Mouse (Mus musculus) urinary bladder, postnatal 14 days (tissue): ENCODE measurements around the gene Msrb3.

Experiments used
- DNase-seq: peaks from one replicate; pipeline ENCODE4 v3.0.0; 2021; ENCODE audit warnings: low spot score

Gene Msrb3

GRCm38 (mm10) chr10:120898357-120898756 lies 544 bp downstream of the Msrb3 start:
- DNase-seq: no peak

DNA sequence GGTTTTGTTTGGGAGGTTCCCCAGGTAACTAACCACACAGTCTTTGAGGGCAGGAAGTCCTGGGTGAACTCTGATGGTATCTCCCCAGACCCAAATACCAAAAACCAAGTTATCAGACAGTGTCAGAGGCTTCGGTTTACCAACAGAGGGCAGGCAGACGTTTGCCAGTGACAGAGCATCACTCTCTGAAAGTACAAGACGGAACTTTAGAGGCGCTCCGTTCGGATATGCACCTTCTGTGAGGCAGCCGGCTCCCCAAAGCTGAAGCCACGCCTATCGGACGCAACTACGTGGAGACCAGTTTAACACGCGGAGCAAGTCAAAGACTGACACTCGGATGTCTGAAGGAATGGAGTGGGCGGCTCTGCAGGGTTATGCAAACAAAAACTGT lies 3.0 kb downstream of the Msrb3 start:
- DNase-seq: no peak

DNA sequence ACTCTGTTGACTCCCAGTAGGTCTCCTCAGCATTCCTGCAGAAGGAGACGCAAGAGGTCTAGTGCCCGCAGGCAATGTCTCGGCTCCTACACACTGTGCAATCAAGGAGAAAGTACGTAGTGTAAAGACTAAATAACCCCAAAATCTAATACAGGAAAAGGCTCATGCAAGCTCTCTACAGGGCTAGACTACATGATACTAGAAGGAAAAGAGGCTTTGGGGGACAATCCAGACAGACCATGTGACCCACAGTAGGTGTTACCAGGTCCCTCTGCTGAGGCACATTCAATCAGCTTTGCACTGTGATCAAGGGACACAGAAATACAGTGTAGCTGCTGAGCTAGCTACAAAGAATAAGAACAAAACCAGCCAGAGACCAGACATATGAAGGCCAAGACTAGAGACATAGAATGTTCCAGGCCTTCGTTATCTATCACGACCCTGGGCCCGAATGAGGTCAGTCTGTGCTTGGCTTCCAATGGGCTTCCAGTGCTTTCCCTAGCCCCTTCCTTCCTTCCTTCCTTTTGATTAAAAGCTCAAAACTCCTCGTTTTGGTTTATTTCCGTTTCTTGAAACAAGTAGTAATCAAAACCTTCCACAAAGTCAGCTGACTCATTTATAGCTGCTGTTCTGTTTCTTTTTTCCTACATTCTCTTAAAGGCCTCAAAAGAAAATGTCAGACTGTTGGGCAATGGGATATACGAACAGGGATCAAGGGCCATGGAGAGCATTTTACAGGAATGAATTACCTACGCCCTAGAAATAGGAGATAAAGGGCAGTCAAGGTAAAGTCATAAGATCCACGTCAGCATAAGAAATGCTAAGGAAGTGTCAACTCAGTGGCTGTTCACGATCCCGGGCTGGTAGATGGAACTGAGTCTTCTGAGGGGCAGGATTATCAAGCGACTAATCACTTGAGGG lies 3.7 kb downstream of the Msrb3 start:
- no peak for DNase-seq

DNA sequence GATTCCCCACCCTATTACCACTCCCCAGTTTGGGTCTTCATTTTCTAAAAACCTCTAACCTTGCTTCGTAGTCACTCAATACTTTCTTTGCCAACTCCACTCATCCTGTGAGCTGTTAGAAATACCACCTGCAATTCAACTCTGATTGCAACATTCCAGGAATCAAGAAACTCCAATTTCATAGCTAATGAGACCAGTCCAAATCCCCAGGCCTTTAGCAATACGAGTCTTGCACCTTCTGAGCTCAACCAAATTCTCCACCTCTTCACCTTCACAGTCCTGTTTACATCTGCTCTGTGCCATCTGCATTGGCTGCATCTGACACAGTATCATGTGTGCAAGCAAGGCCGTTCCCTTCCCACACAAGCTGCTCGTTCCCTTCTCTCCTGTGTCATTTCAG lies 5.0 kb downstream of the Msrb3 start:
- no peak for DNase-seq

DNA sequence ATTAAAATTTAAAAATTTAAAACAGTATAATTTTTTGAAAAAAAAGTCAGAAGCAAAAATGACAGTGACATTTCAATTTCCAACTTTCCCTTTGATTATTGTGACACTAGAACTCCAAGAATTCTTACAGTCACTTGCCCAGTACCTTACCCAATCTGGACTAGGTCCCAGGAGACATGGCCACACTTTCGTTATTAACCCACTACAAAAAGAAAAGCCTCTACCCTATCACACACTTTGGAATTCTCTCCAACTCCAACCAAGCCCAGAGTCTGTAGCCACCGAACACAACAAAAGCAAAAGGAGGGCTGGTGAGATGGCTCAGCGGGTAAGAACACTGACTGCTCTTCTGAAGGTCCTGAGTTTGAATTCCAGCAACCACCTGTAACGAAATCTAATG lies 7.8 kb downstream of the Msrb3 start:
- DNase-seq: no peak

GRCm38 (mm10) chr10:120890592-120890991 lies 8.3 kb downstream of the Msrb3 start:
- no peak for DNase-seq

DNA sequence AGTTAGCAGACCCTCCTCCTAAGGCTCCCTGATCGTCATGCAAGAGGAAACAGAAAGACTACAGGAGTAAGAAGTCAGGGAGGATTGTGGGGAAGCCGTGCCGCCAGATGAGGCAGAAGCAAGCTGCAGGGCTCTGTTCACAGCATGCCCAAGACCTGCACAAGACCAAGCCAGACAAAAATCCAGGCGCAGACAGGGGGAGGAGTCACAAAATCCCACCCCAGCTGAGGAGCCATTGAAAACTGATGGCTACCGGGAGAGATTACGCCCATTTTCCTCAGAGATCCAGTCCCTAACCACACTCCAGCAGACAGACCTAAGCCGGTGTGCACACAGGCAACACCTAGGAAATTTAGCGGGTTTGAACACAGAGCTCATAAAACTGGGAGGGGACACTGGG lies 10.4 kb downstream of the Msrb3 start:
- DNase-seq: no peak

DNA sequence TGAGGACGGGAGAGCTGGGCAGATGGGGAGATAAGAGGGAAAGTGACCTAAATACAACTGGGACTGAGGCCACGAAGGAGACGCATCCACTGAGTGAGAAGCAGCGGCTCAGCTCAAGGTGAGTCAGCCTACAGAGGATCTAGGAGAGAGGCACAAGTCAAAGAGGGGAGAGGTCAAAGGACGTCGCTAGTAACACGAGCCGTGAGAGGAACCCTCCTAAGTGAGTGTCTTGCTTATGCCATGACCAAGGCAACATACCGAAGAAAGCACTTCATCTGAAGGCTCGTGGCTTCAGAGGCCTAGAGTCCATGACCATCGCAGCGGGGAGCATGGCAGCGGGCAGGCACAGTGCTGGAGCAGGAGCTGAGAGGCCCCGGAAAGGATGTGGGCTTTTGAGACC lies 14.7 kb downstream of the Msrb3 start:
- DNase-seq: no peak

GRCm38 (mm10) chr10:120883732-120884131 lies 15.2 kb downstream of the Msrb3 start:
- DNase-seq: no peak

GRCm38 (mm10) chr10:120883069-120883415 lies 15.9 kb downstream of the Msrb3 start:
- DNase-seq: no peak

GRCm38 (mm10) chr10:120882347-120883068 lies 16.4 kb downstream of the Msrb3 start:
- DNase-seq: no peak

DNA sequence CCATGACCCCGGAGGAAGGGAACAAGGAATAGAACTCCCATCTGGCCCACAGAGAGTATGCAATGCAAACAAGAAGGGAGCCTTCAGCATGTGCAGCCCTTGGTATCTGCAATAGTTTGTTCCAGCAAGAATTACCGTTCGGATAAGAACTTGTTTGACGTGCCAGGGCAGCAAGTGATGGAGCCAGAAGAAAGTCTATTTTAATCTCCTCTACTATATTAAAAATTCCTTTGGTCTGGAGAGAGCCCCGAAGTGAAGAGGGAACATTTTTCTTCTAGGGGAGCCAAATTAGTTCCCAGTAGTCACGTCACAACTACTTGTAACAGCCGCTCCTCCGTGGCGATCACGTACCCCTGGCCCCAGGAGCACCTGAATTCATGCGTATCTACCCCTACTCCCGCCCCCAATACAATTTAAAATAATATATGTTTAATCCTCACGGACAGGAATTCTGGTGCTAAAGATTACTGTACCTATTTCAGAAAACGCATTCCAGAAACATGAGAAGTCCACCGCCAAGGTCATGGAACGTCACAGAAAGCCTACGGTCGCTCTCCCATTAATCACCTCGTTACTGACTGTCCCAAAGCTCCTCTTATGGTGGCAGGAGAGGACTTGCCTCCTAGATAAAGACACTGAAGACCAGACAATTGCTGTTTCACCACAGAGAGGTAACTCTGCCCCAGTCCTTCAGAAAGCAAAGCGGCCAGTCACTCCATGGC lies 22.2 kb downstream of the Msrb3 start:
- DNase-seq: no peak

- DNase-seq: peak; percentile 88
These were observed 23.0 kb downstream of the Msrb3 start for GRCm38 (mm10) chr10:120875672-120876463.

- no peak for DNase-seq
These were observed 24.6 kb downstream of the Msrb3 start for GRCm38 (mm10) chr10:120874261-120874660.

DNA sequence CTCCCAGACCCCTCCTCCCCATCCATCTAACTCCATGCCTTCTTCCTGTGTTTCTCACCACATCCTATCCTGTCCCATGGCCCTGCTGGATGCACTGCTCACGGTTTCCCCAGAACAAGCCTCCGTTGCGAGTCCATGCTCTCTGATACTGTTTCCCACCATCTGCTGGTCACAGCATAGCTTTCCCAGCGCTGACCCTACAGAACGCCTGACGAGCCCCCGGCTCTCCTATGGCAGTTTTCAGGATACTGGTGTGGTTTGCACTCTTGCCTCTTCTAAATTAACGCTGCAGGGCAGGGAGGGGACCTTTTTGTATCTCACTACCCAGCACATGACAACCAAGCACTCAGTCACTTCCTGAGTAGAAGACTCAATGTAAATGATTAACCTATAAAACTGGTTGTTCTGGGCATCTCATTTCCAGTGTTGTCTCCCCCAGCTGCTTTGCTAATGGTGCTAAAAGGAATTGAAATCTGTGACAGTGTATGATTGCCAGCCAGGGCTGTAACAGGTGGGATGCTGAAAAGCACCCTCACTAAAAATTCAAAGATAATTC lies 25.2 kb downstream of the Msrb3 start:
- no peak for DNase-seq

DNA sequence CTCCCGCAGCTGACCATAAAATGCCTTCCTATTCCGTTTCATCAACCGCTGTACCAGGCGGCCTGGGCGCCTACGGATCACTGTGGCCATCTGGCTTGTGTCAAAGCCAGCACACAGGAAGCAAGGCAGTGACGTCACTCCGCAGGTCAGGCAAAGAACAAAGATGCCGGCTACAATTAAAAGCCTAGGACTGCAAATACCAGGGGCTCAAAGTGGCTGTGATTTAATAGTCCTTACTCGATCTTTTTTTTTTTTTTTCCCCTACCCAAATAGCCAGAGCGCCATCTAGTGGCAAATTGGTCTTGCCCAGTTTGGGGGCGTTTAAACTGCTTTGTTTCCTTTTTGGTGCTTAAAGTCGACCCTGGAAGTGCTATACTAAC lies 26.4 kb downstream of the Msrb3 start:
- peak; percentile 40 for DNase-seq

DNA sequence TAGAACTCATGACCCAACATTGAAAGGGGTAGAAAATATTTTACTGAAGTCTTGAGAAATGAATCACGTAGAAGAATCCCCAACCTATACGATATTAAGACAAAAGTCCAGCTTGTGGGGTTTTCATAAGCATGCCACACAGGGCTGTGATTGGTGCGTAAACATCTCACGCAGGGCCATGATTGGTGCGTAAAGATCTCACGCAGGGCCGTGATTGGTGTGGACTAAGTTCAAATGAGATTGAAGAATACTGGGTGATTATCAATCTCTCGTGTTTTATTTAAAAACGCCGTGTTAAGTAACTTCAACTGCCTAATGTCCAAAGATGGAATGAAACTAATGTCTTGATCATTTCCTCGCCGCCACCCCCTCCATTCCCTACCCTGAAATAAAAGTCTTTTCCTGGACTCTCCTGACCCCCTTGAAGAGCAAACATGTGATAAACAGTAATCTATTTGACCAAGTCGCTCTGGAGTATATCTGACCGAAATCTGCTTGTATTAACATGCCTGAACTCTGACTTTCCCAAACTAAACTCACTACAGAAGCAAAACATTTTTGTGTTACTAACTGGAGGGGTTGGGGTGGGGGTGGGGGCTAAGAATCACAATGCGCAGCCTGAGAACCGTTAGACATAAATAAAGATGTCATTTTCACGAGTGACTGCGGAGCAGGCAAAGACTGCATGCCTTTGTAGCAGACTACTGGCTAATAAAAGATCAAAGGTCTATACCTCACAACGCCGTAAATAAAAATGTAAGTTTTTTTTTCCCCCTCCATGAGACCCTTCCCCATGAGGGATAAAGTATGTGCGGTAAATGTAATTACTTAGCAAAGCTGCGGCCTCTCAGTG lies 27.0 kb downstream of the Msrb3 start:
- no peak for DNase-seq

DNA sequence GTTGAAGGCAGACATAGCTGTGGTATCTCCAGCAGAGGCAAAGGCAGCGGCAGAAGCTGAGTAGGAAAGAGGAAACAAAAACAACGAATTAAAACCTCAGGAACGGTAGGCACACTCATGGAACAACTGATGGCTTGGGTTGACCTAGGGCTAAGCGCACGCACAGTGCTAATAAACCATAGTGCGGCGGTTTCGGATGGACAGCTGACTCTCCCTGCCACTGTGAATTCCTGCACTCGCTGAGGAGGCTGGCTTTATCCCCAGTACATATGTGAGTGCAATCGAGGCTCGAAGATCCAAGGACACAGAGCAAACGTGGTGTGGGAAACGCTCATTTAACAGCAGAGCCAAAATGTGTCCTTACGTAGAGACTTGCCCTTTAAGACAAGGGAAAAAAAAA lies 27.8 kb downstream of the Msrb3 start:
- DNase-seq: no peak

DNA sequence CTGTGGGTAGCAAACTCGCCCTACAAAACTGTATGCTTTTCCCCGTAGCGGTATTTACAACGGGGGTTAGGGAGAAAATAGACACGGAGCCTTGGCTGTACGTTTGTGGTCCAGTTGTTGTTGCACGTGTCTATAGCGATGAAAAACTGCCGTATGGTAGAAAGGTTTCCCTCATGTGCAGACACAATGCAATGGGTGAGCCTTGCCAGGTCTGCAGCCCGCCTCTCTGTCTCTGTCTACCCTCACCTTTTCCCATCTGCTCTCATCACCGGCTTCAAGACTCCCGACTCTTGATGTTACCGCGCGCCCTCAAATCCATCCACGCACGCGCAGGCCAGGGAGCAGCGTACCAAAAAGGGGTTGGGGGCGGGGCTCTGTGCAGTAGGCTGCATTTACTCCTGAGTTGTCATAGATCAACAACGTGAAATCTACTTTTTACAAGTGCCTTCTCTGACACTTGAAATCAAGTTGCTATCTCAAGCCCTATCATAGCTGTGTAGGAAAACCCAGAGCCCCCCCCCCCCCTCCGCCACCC lies 29.6 kb downstream of the Msrb3 start:
- no peak for DNase-seq

- DNase-seq: peak; percentile 74
These were observed 34.5 kb downstream of the Msrb3 start for GRCm38 (mm10) chr10:120864446-120864845.
